Mouse (Mus musculus): ENCODE measurements at regions not wholly inside any gene's neighbourhood (a gene's known extent, or its start where the extent isn't known, plus 50 kb on each side); places are given as distances from the start of the nearest gene placed in this dataset.
A peak's percentile ranks its signal among the peaks of the same experiment; 100 is the strongest.

GRCm38 (mm10) chr6:93257130-93257841, 314.0 kb upstream of the Adamts9 start:
- DNase-seq (ENCODE audit: low read depth): peak; percentile 55

GRCm38 (mm10) chr6:93253746-93254145, 310.5 kb upstream of the Adamts9 start:
- DNase-seq (ENCODE audit: low read depth): no peak

GRCm38 (mm10) chr6:93248973-93249372, 305.7 kb upstream of the Adamts9 start:
- no peak for DNase-seq (ENCODE audit: low read depth)

GRCm38 (mm10) chr6:93246498-93247242, 303.4 kb upstream of the Adamts9 start:
- no peak for DNase-seq (ENCODE audit: low read depth)

- no peak for DNase-seq (ENCODE audit: low read depth)
Observed at GRCm38 (mm10) chr6:93235550-93235949, 292.3 kb upstream of the Adamts9 start.

- no peak for DNase-seq (ENCODE audit: low read depth)
Observed at GRCm38 (mm10) chr6:93232636-93233035, 289.3 kb upstream of the Adamts9 start.

GRCm38 (mm10) chr6:93230450-93230849, 287.2 kb upstream of the Adamts9 start:
- no peak for DNase-seq (ENCODE audit: low read depth)

- no peak for DNase-seq (ENCODE audit: low read depth)
Observed at GRCm38 (mm10) chr6:93229320-93229719, 286.0 kb upstream of the Adamts9 start.

- no peak for DNase-seq (ENCODE audit: low read depth)
Observed at GRCm38 (mm10) chr6:93223610-93224550, 280.6 kb upstream of the Adamts9 start.

GRCm38 (mm10) chr6:93218015-93218593, 274.8 kb upstream of the Adamts9 start:
- no peak for DNase-seq (ENCODE audit: low read depth)

- no peak for DNase-seq (ENCODE audit: low read depth)
Observed at GRCm38 (mm10) chr6:93200886-93201285, 257.6 kb upstream of the Adamts9 start.

GRCm38 (mm10) chr6:93194741-93195140, 251.4 kb upstream of the Adamts9 start:
- DNase-seq (ENCODE audit: low read depth): no peak

- DNase-seq (ENCODE audit: low read depth): no peak
Observed at GRCm38 (mm10) chr6:93192980-93193379, 249.7 kb upstream of the Adamts9 start.

- DNase-seq (ENCODE audit: low read depth): no peak
Observed at GRCm38 (mm10) chr6:93190986-93191385, 247.7 kb upstream of the Adamts9 start.

- no peak for DNase-seq (ENCODE audit: low read depth)
Observed at GRCm38 (mm10) chr6:93168526-93168925, 225.2 kb upstream of the Adamts9 start.

- DNase-seq (ENCODE audit: low read depth): no peak
Observed at GRCm38 (mm10) chr6:93167281-93167680, 224.0 kb upstream of the Adamts9 start.

- DNase-seq (ENCODE audit: low read depth): no peak
Observed at GRCm38 (mm10) chr6:93165942-93166341, 222.7 kb upstream of the Adamts9 start.

GRCm38 (mm10) chr6:93152431-93153208, 209.3 kb upstream of the Adamts9 start:
- no peak for DNase-seq (ENCODE audit: low read depth)

- no peak for DNase-seq (ENCODE audit: low read depth)
Observed at GRCm38 (mm10) chr6:93150531-93150930, 207.2 kb upstream of the Adamts9 start.

GRCm38 (mm10) chr6:93149956-93150355, 206.7 kb upstream of the Adamts9 start:
- DNase-seq (ENCODE audit: low read depth): no peak

- no peak for DNase-seq (ENCODE audit: low read depth)
Observed at GRCm38 (mm10) chr6:93140331-93140731, 197.0 kb upstream of the Adamts9 start.

Data from fibroblast of lung, adult 2 months (primary cell).